Mouse (Mus musculus) 3T3-L1 (cell line): ENCODE results near the gene Fam13c.

ENCODE experiments used
- DNase-seq: peaks from one replicate; pipeline ENCODE4 v3.0.0-alpha.2; 2015; ENCODE audit warnings: low read depth, low spot score

The Fam13c gene

GRCm38 (mm10) chr10:70599126-70599924 is 159.0 kb downstream of the Fam13c start:
- no peak for DNase-seq

GRCm38 (mm10) chr10:70599925-70600305 is 159.6 kb downstream of the Fam13c start:
- DNase-seq = no peak
